Mouse (Mus musculus) thymus, adult 2 months (tissue): ENCODE measurements around the gene Adh1.

ENCODE experiments used
- CTCF ChIP-seq: fragments of 200-500 bp; IDR thresholded peaks from 2 replicates; pipeline ENCODE4 v1.5.1; 2012; ENCODE audit warnings: mild to moderate bottlenecking, control low read depth, low read length, moderate library complexity, borderline replicate concordance; ENCODE audit not compliant: control insufficient read depth, poor library complexity, insufficient read depth; ENCODE audit errors: extremely low read depth
- POLR2A ChIP-seq: fragments of 200-500 bp; IDR thresholded peaks from 2 replicates; pipeline ENCODE4 v1.6.1; 2012; ENCODE audit warnings: mild to moderate bottlenecking, low read length, control low read depth, moderate library complexity; ENCODE audit not compliant: control insufficient read depth, poor library complexity, insufficient read depth; ENCODE audit errors: extremely low read depth

DNA sequence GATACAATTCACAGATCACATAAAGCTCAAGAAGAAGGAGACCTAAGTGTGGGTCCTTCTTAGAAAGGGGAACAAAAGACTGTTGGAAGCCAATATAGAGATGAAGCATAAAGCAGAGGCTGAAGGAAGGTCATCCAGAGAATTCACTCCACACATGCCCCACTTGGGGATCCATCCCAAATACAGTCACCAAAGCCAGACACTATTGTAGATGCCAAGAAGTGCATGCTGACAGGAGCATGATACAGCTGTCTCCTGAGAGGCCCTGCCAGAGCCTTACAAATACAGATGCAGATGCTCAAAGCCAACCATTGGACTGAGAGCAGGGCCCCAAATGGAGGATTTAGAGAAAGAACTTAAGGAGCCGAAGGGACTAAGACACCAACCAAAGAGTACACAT lies 23.0 kb downstream of the Adh1 start:
- TF ChIP-seq POLR2A (no peak), CTCF (no peak)
